13 mouse cellular contexts compared by ENCODE assay signal in genomic region chr2:135838135-135838534, GRCm38 (mm10).
"Had no signal": no experiment of that assay in that cellular context is flagged by ENCODE, and none has a peak within 500 bp of the region (broad histone marks: within the 10 kb centered on the region; RNA-seq: fewer than 3 reads in every experiment).

No protein-coding gene starts in this region.

- ATAC-seq: liver, embryonic 12.5 days; midbrain, embryonic 13.5 days had no signal

- DNase-seq: lung, embryonic 14.5 days; lung, postnatal 10 days; lung, postnatal 4 days; right cerebral cortex, postnatal 25 days; thymus, postnatal 4 days had no signal

- H3K4me3 ChIP-seq: kidney, embryonic 15.5 days; left cerebral cortex, adult 2 months; limb, embryonic 10.5 days; liver, embryonic 12.5 days; midbrain, embryonic 13.5 days; myocyte; neural tube, embryonic 15.5 days had no signal

- H3K9ac ChIP-seq: kidney, embryonic 15.5 days; liver, embryonic 12.5 days; lung, embryonic 14.5 days; midbrain, embryonic 13.5 days; neural tube, embryonic 15.5 days had no signal

- H3K4me2 ChIP-seq: kidney, embryonic 15.5 days; liver, embryonic 12.5 days; lung, embryonic 14.5 days; midbrain, embryonic 13.5 days; neural tube, embryonic 15.5 days had no signal

- H3K9me3 ChIP-seq: kidney, embryonic 15.5 days; limb, embryonic 10.5 days; liver, embryonic 12.5 days; megakaryocyte, embryonic 14.5 days; midbrain, embryonic 13.5 days; neural tube, embryonic 15.5 days had no signal

- H3K27me3 ChIP-seq: kidney, embryonic 15.5 days; liver, embryonic 12.5 days; megakaryocyte, embryonic 14.5 days; midbrain, embryonic 13.5 days; neural tube, embryonic 15.5 days had no signal

- H3K27ac ChIP-seq: kidney, embryonic 15.5 days; left cerebral cortex, adult 2 months; limb, embryonic 10.5 days; liver, embryonic 12.5 days; midbrain, embryonic 13.5 days; neural tube, embryonic 15.5 days had no signal

- H3K36me3 ChIP-seq: kidney, embryonic 15.5 days; limb, embryonic 10.5 days; liver, embryonic 12.5 days; midbrain, embryonic 13.5 days; neural tube, embryonic 15.5 days had no signal

- H3K4me1 ChIP-seq: kidney, embryonic 15.5 days; limb, embryonic 10.5 days; neural tube, embryonic 15.5 days had no signal
